Mouse (Mus musculus) CH12.LX (cell line): Measurements from ENCODE around the gene Elane. TPM values are rescaled to one million over a fixed set of nuclear protein-coding genes. Genes with fewer than 3 reads are reported as not detected.

Source experiments
- DNase-seq: peaks from one replicate; pipeline ENCODE4 v3.0.0-alpha.2; 2013; ENCODE audit errors: extremely low read depth
- H3K27ac ChIP-seq: 2 replicates; pipeline ENCODE4 v1.5.1; 2012; ENCODE audit warnings: low read depth, mild to moderate bottlenecking, control low read depth, moderate library complexity; ENCODE audit not compliant: insufficient read depth
- H3K27me3 ChIP-seq: replicated peaks from 2 replicates; pipeline ENCODE3; 2012; ENCODE audit warnings: inconsistent platforms
- H3K36me3 ChIP-seq, 2 experiments: replicated peaks in 1 of 2; 2 replicates each; pipeline versions ENCODE3 to v1.6.1; 2012; ENCODE audit warnings: inconsistent platforms in 1 of 2, low read length in 1 of 2, mild to moderate bottlenecking in 1 of 2, mixed read lengths in 1 of 2, moderate library complexity in 1 of 2; ENCODE audit not compliant: control insufficient read depth in 1 of 2, insufficient read depth in 1 of 2
- H3K4me1 ChIP-seq, 2 experiments: 2 replicates each; pipeline ENCODE4 v1.6.1; 2012; ENCODE audit warnings: inconsistent platforms in 1 of 2, moderate library complexity in 1 of 2; ENCODE audit not compliant: insufficient read depth in 2 of 2, control insufficient read depth in 1 of 2
- H3K4me2 ChIP-seq: 2 replicates; pipeline ENCODE4 v1.6.1; 2012; ENCODE audit warnings: low read depth, mild to moderate bottlenecking, control low read depth; ENCODE audit not compliant: poor library complexity, insufficient read depth, severe bottlenecking
- H3K4me3 ChIP-seq, 3 experiments: fragments of 150-350 bp in 1 of 3; sonication (generic) in 1 of 3; replicated peaks in 1 of 3; 2 replicates each; pipeline versions ENCODE3 to v1.5.1; 2011 to 2012; ENCODE audit warnings: low read depth in 2 of 3, low read length in 2 of 3, mild to moderate bottlenecking in 2 of 3, moderate library complexity in 2 of 3, control low read depth in 1 of 3, improper control_type of control experiment in 1 of 3, inconsistent platforms in 1 of 3, mixed read lengths in 1 of 3; ENCODE audit not compliant: poor library complexity in 1 of 3
- H3K79me2 ChIP-seq: replicated peaks from 2 replicates; pipeline ENCODE4 v1.6.1; 2012; ENCODE audit warnings: mild to moderate bottlenecking, moderate library complexity; ENCODE audit not compliant: control insufficient read depth, poor library complexity, insufficient read depth, severe bottlenecking; ENCODE audit errors: extremely low read depth
- H3K9ac ChIP-seq: 2 replicates; pipeline ENCODE4 v1.6.1; 2012; ENCODE audit warnings: low read depth, mild to moderate bottlenecking, control low read depth, moderate library complexity; ENCODE audit not compliant: insufficient read depth
- H3K9me3 ChIP-seq: replicated peaks from 2 replicates; pipeline ENCODE3; 2012; ENCODE audit warnings: low read length, inconsistent platforms, mixed read lengths
- BHLHE40 ChIP-seq: IDR thresholded peaks from 2 replicates; pipeline ENCODE4 v1.6.1; 2011; ENCODE audit warnings: mild to moderate bottlenecking, low read depth, low read length, improper control_type of control experiment
- CHD2 ChIP-seq: IDR thresholded peaks from 2 replicates; pipeline ENCODE4 v1.6.1; 2011; ENCODE audit warnings: low read length, improper control_type of control experiment
- CTCF ChIP-seq, 2 experiments: IDR thresholded peaks in 1 of 2; conservative IDR thresholded peaks in 1 of 2; 2 replicates each; pipeline ENCODE4 v1.5.1; 2011 to 2012; ENCODE audit warnings: low read depth in 2 of 2, low read length in 2 of 2, improper control_type of control experiment in 1 of 2, inconsistent platforms in 1 of 2, mild to moderate bottlenecking in 1 of 2, moderate library complexity in 1 of 2
- EP300 ChIP-seq: IDR thresholded peaks from 2 replicates; pipeline ENCODE4 v1.6.1; 2011; ENCODE audit warnings: low read length, improper control_type of control experiment
- ETS1 ChIP-seq: conservative IDR thresholded peaks from 2 replicates; pipeline ENCODE4 v1.6.1; 2012; ENCODE audit warnings: low read depth, mild to moderate bottlenecking, inconsistent platforms, low read length, improper control_type of control experiment, moderate library complexity
- GABPA ChIP-seq: IDR thresholded peaks from 2 replicates; pipeline ENCODE4 v1.6.1; 2012; ENCODE audit warnings: low read depth, low read length, improper control_type of control experiment, inconsistent platforms; ENCODE audit not compliant: insufficient replicate concordance
- JUN ChIP-seq: IDR thresholded peaks from 2 replicates; pipeline ENCODE4 v1.6.1; 2011; ENCODE audit warnings: low read depth, mild to moderate bottlenecking, low read length, improper control_type of control experiment, moderate library complexity; ENCODE audit not compliant: insufficient read depth
- JUND ChIP-seq: conservative IDR thresholded peaks from 2 replicates; pipeline ENCODE4 v1.6.1; 2011; ENCODE audit warnings: low read depth, low read length, improper control_type of control experiment
- KAT2A ChIP-seq: IDR thresholded peaks from 2 replicates; pipeline ENCODE4 v1.6.1; 2012; ENCODE audit warnings: low read length, improper control_type of control experiment, inconsistent platforms; ENCODE audit not compliant: insufficient replicate concordance
- MAX ChIP-seq: IDR thresholded peaks from 2 replicates; pipeline ENCODE4 v1.6.1; 2011; ENCODE audit warnings: low read length, improper control_type of control experiment
- MAZ ChIP-seq: IDR thresholded peaks from 2 replicates; pipeline ENCODE4 v1.6.1; 2012; ENCODE audit warnings: low read depth, mild to moderate bottlenecking, inconsistent platforms, low read length, improper control_type of control experiment, moderate library complexity
- MEF2A ChIP-seq: IDR thresholded peaks from 2 replicates; pipeline ENCODE4 v1.6.1; 2014; ENCODE audit warnings: low read depth, mild to moderate bottlenecking, inconsistent platforms, low read length, improper control_type of control experiment, borderline replicate concordance
- MXI1 ChIP-seq: IDR thresholded peaks from 2 replicates; pipeline ENCODE4 v1.6.1; 2011; ENCODE audit warnings: mild to moderate bottlenecking, low read depth, low read length, improper control_type of control experiment
- MYC ChIP-seq: IDR thresholded peaks from 2 replicates; pipeline ENCODE4 v1.6.1; 2011; ENCODE audit warnings: low read depth, mild to moderate bottlenecking, improper control_type of control experiment, low read length
- NRF1 ChIP-seq: IDR thresholded peaks from 2 replicates; pipeline ENCODE4 v1.6.1; 2014; ENCODE audit warnings: low read depth, mild to moderate bottlenecking, inconsistent platforms, low read length, improper control_type of control experiment, moderate library complexity
- POLR2A ChIP-seq: IDR thresholded peaks from 2 replicates; pipeline ENCODE4 v1.6.1; 2011; ENCODE audit warnings: low read depth, mild to moderate bottlenecking, improper control_type of control experiment, low read length
- POLR2AphosphoS2 ChIP-seq: IDR thresholded peaks from 2 replicates; pipeline ENCODE4 v1.6.1; 2011; ENCODE audit warnings: low read depth, low read length, improper control_type of control experiment
- RCOR1 ChIP-seq: conservative IDR thresholded peaks from 2 replicates; pipeline ENCODE4 v1.6.1; 2012; ENCODE audit warnings: low read depth, mild to moderate bottlenecking, inconsistent platforms, low read length, improper control_type of control experiment
- SIN3A ChIP-seq: IDR thresholded peaks from 2 replicates; pipeline ENCODE4 v1.6.1; 2012; ENCODE audit warnings: low read length, improper control_type of control experiment, inconsistent platforms
- SMC3 ChIP-seq: IDR thresholded peaks from 2 replicates; pipeline ENCODE4 v1.6.1; 2011; ENCODE audit warnings: low read depth, low read length, improper control_type of control experiment
- TBP ChIP-seq: conservative IDR thresholded peaks from 2 replicates; pipeline ENCODE4 v1.6.1; 2011; ENCODE audit warnings: low read depth, low read length, improper control_type of control experiment
- TCF12 ChIP-seq: IDR thresholded peaks from 2 replicates; pipeline ENCODE4 v1.6.1; 2014; ENCODE audit warnings: low read depth, mild to moderate bottlenecking, inconsistent platforms, low read length, improper control_type of control experiment
- USF1 ChIP-seq: IDR thresholded peaks from 2 replicates; pipeline ENCODE4 v1.6.1; 2014; ENCODE audit warnings: low read depth, mild to moderate bottlenecking, inconsistent platforms, low read length, improper control_type of control experiment
- USF2 ChIP-seq: conservative IDR thresholded peaks from 2 replicates; pipeline ENCODE4 v1.6.1; 2011; ENCODE audit warnings: low read depth, low read length, improper control_type of control experiment
- ZC3H11A ChIP-seq: IDR thresholded peaks from 2 replicates; pipeline ENCODE4 v1.6.1; 2012; ENCODE audit warnings: low read depth, mild to moderate bottlenecking, inconsistent platforms, low read length, improper control_type of control experiment
- ZKSCAN1 ChIP-seq: IDR thresholded peaks from 2 replicates; pipeline ENCODE4 v1.6.1; 2012; ENCODE audit warnings: low read depth, inconsistent platforms, low read length, improper control_type of control experiment, borderline replicate concordance
- ZMIZ1 ChIP-seq: IDR thresholded peaks from 2 replicates; pipeline ENCODE4 v1.6.1; 2012; ENCODE audit warnings: low read depth, mild to moderate bottlenecking, inconsistent platforms, low read length, improper control_type of control experiment
- dilution Hi-C: fragments of 300-500 bp; cut with MboI; formaldehyde crosslinking; loops from 2 replicates; pipeline ENCODE4 v1.14.3; 2020; ENCODE audit warnings: low sequenced_read_pairs; ENCODE audit not compliant: extremely low pct_unique_long_range_greater_than_20kb, extremely low pct_ligation_motif_present
- in situ Hi-C: fragments of 300-500 bp; cut with MboI; formaldehyde crosslinking; loops from 3 replicates; pipeline ENCODE4 v1.14.3; 2019; ENCODE audit warnings: low sequenced_read_pairs, low pct_ligation_motif_present, low pct_unique_long_range_greater_than_20kb, mixed read lengths
- polyA plus RNA-seq: library from polyadenylated mRNA; unstranded; fragments of >175 nt; gene quantifications from 2 replicates; pipeline ENCODE4 v1.2.1, GENCODE M21; 2012; ENCODE audit warnings: low read depth; ENCODE audit not compliant: insufficient read length
- total RNA-seq, 2 experiments: library from RNA; depleted of rRNA; stranded (reverse); fragments of 300-350 nt in 1 of 2; fragments of >200 nt in 1 of 2; gene quantifications; 2 replicates each; pipeline ENCODE4 v1.2.3; 2012 to 2014

The Elane gene
- total and polyA plus RNA-seq, 3 experiments, result not detected

GRCm38 (mm10) chr10:79928907-79929701, 43.1 kb downstream of the Elane start:
- H3K4me1 ChIP-seq, result peaks cover 20 to 66% of the 10 kb centered on the region in 2 experiments
- H3K36me3 ChIP-seq, result peaks cover 35 to 44% of the 10 kb centered on the region in 2 experiments

GRCm38 (mm10) chr10:79929967-79930825, 44.1 kb downstream of the Elane start:
- in situ Hi-C loops (loop anchor here (5.0 kb wide), 2 partner anchors 32 to 38 kb away; partner anchors contain the start of genes Cfd and Wdr18), dilution Hi-C loops (no loop called here)
- peaks cover 83% of the 10 kb centered on the region for H3K79me2 ChIP-seq
- H3K27me3 ChIP-seq, result no peaks in the 10 kb centered on the region
- DNase-seq, result peak; percentile 76
- H3K9me3 ChIP-seq, result no peaks in the 10 kb centered on the region
- H3K36me3 ChIP-seq, result peaks cover 43 to 55% of the 10 kb centered on the region in 2 experiments
- peak overlapping the region; percentile 72 to 96 (median 91) for H3K4me3 ChIP-seq
- peak overlapping the region; percentile 98 for H3K9ac ChIP-seq
- H3K4me2 ChIP-seq, result peak overlapping the region; percentile 78
- peaks cover 26 to 69% of the 10 kb centered on the region in 2 experiments for H3K4me1 ChIP-seq
- peak overlapping the region; percentile 65 for H3K27ac ChIP-seq
- TF ChIP-seq NRF1 (0 out of 2 replicates have a peak, but pooled peaks have one; percentile 22), MAX (peak; percentile 57; the same call in 1 of the 2 replicates), JUND (0 out of 2 replicates have a peak, but pooled peaks have one; percentile 26), ZKSCAN1 (no peak), MEF2A (peak; percentile 78), GABPA (no peak), BHLHE40 (peak; percentile 62), POLR2A (0 out of 2 replicates have a peak, but pooled peaks have one; percentile 20), POLR2AphosphoS2 (peak; percentile 37; the same call in 1 of the 2 replicates), ETS1 (peak; percentile 85), KAT2A (no peak), SMC3 (no peak), ZMIZ1 (no peak), USF1 (no peak), USF2 (no peak), MXI1 (no peak), TBP (no peak), RCOR1 (0 out of 2 replicates have a peak, but pooled peaks have one; percentile 29), JUN (peak; percentile 65), EP300 (peak; percentile 74), ZC3H11A (no peak), CTCF (conservative IDR thresholded peaks at IDR 0.05 in 1 of 2, IDR thresholded peaks at IDR 0.05 in 1 of 2; ENCODE audit: low read depth in 2 of 2, low read length in 2 of 2) (peak in 1 of 2 experiments; percentile 17; a peak in 1 of 4 replicates), SIN3A (peak; percentile 83; the same call in 1 of the 2 replicates), MYC (no peak)

More at GRCm38 (mm10) chr10:79928907-79929701, 43.1 kb downstream of the Elane start:
- H3K4me2 ChIP-seq, result peak overlapping the region; percentile 78
- no peaks in the 10 kb centered on the region for H3K9me3 ChIP-seq
- peaks cover 72% of the 10 kb centered on the region for H3K79me2 ChIP-seq
- dilution Hi-C loops, result no loop called here
- H3K9ac ChIP-seq, result peak overlapping the region; percentile 98
- peak overlapping the region; percentile 72 to 96 (median 91) for H3K4me3 ChIP-seq
- no peaks in the 10 kb centered on the region for H3K27me3 ChIP-seq
- TF ChIP-seq MAZ (0 out of 2 replicates have a peak, but pooled peaks have one; percentile 33), SIN3A (peak; percentile 42; the same call in 1 of the 2 replicates), POLR2A (0 out of 2 replicates have a peak, but pooled peaks have one; percentile 36), RCOR1 (no peak), ZMIZ1 (0 out of 2 replicates have a peak, but pooled peaks have one; percentile 24), CHD2 (peak; percentile 90), TCF12 (no peak), NRF1 (no peak)
- in situ Hi-C loops, result loop anchor here (5.0 kb wide), 2 partner anchors 33 to 37 kb away; partner anchors contain the start of genes Cfd and Wdr18
- peak overlapping the region; percentile 65 for H3K27ac ChIP-seq
- no peak for DNase-seq
